Mouse (Mus musculus): ENCODE measurements at regions not wholly inside any gene's neighbourhood (a gene's known extent, or its start where the extent isn't known, plus 50 kb on each side); places are given as distances from the start of the nearest gene placed in this dataset.

- DNase-seq, result no peak
Observed at GRCm38 (mm10) chr6:108910330-108910729, 81.9 kb downstream of the Edem1 start.

DNA sequence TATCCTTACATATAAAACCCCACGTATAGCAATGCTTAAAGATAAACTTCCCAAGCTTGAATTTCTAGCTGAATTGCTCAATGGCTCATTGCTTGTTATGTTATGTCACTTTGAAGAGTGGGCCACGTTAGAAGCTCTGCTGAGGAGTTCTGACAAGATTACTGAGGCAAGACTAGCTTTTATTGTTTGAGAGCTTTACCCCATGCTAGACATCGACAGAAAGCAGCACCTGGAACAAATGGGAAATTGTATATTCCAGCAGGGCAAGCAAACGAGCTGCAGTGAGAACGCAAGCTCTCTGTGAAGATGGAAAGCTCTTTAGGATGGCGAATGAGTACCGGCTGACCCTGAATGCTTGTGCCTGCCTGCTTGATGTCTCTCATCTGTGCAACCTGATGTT lies 84.1 kb downstream of the Edem1 start:
- no peak for DNase-seq

GRCm38 (mm10) chr6:108919372-108919913 lies 91.0 kb downstream of the Edem1 start:
- no peak for DNase-seq

GRCm38 (mm10) chr6:108921181-108921580 lies 92.7 kb downstream of the Edem1 start:
- no peak for DNase-seq

DNA sequence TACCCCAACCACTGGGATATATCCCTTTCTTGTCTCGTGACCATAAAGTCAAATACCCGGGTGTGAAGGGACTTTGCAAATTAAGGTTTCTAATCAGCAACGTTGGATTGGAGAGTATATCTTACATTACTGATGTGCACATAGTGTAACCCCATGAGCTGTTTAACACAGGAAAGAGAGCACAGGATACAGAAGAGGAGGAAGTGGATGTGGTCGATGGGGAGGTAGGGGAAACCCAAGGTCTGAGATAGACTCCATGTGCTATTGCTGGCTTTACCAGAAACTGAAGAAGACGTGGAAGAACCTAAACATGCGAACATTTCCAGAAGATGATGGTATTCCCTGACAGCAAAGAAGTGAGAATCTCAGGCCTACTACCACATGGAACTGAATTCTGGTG lies 94.1 kb downstream of the Edem1 start:
- DNase-seq, result no peak

- DNase-seq, result peak; percentile 5 to 14
Observed at GRCm38 (mm10) chr6:108928981-108929380, 100.5 kb downstream of the Edem1 start.

GRCm38 (mm10) chr6:108938646-108939045 lies 110.2 kb downstream of the Edem1 start:
- DNase-seq, result no peak

GRCm38 (mm10) chr6:108942288-108942687 lies 113.8 kb downstream of the Edem1 start:
- no peak for DNase-seq

GRCm38 (mm10) chr6:108952389-108952788 lies 123.9 kb downstream of the Edem1 start:
- no peak for DNase-seq

DNA sequence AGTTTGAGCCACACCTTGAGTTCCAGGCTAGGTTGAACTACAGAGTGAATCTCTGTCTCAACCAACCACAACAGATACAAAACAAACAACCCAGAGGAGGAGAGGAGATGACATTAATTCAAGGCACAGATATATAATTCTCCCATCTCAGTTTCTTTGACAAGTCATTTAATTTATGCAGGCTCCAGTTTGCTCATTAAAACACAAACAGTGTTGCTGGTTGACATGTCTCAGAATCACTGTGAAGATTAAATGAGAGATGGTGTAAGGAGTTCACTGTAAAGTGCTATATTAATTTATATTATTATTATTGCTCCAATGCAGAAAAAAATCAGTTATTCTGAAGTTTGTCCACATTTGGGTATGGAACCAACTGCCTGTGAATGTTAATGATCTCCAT lies 134.4 kb downstream of the Edem1 start:
- DNase-seq, result no peak

- peak; percentile 30 to 46 for DNase-seq
Observed at GRCm38 (mm10) chr6:108963295-108963694, 134.9 kb downstream of the Edem1 start.

DNA sequence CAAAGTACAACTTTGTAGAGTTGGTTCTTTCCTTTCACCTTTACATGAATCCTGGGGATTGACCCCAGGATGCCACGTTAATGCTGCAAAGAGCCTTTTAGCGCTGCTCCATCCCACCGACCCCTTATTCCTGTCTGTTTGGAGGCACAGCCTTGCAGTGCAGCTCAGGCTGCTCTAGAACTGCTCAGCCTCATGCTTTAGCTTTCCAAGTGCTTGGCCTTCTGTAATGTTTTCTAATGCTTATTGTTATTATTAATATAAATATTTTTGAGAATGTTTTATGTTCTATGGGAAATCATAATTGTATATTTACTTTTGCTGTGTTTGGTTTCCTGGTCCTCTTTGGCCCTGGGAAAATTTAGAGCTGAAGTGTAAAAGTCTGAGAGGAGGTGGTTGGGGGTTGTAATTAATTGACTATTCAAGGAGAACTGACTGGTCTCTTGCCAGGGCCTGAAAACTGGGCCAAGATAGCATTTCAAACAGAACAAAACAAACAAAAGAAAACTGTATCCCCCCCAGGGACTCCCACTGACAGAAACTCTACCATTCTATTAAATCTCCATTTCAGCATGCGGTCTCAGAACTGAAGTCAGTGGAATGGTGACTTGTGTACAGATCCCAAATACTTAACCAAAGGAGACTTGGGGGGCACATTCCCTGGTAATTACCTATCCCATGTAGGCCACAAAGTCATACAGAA lies 141.2 kb downstream of the Edem1 start:
- peak in 1 of 2 experiments; percentile 1 for DNase-seq

DNA sequence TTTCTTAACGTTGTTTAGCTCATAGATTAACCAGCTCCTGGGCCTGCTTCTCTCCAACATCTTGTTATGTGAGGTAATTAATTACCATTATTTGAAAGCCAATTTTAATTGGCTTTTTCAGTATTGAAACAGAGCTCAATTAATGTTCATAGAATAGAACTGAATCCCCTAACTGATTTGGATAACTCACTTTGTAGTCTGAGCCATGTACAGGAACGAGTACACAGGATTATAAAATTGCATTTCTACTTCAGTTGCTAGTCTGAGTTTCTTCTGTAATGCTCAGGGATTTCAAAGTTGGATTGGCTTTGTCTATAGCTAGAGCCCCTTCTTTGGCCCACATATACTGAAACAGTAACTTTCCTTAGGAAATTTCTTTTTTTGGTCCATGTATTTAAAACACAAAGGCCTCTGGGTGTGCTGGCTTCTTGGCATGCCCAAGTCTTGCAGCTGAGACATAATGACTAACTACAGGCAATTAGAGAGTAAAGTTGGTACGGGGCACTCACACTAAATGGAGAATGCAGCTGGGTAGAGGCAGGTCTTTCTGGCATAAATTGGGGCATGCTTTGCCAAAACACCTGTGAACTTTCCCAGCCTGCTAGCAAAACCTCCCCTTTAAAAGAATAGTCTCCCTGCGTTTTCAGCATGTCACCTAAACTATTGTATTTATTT lies 143.1 kb downstream of the Edem1 start:
- DNase-seq, result no peak

GRCm38 (mm10) chr6:108973701-108974100 lies 145.3 kb downstream of the Edem1 start:
- no peak for DNase-seq

DNA sequence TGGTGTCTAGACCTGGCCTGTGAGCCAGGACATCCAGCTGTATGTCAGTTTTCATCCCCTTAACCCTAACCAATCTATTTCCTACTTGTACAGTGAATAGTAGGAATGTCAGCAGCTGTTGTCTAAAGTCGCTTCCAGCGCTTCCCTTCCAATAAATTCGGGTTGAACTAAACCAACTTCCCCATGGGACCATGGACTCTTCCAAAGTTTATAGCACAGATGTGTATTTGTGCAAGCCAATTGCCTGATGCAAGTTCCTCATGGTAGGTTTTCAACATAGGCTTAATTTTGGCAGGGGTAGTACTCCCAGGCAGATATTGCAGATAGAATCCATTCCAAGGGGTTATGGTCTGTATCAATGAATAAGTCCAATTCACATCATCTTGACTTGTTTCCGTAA lies 161.1 kb downstream of the Edem1 start:
- no peak for DNase-seq

GRCm38 (mm10) chr6:108993743-108994142 lies 165.3 kb downstream of the Edem1 start:
- DNase-seq, result no peak

GRCm38 (mm10) chr6:109004443-109004842 lies 176.0 kb downstream of the Edem1 start:
- no peak for DNase-seq

DNA sequence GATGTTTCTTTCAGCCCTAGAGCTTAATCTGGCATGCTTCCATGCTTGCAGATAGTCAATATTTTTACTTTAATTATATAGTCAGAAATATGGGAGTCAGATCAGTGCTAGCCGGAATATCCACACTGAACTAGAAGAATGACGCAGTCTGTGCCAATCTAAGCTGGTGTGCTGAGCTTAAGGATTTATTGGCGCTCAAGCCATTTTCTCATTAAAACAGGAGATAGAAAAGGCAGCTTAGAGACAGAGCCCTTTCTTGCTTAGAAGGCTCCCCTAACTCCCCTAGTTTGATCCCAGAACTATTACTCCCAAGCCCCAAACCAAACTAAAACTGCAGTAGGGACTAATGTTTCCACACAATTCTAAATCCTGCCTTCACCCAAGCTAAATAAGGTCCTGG lies 180.9 kb downstream of the Edem1 start:
- no peak for DNase-seq

- no peak for DNase-seq
Observed at GRCm38 (mm10) chr6:109009793-109010192, 181.4 kb downstream of the Edem1 start.

GRCm38 (mm10) chr6:109019731-109020130 lies 191.3 kb downstream of the Edem1 start:
- no peak for DNase-seq

Data from adrenal gland, postnatal 36 days (tissue).